Mouse (Mus musculus): ENCODE measurements around the gene Dynlt1c.
"Not testable (repeated sequence)": the region's sequence is repeated elsewhere in the genome, so short reads cannot be mapped to it uniquely, and the experiment has no call there.

Dynlt1c gene

DNA sequence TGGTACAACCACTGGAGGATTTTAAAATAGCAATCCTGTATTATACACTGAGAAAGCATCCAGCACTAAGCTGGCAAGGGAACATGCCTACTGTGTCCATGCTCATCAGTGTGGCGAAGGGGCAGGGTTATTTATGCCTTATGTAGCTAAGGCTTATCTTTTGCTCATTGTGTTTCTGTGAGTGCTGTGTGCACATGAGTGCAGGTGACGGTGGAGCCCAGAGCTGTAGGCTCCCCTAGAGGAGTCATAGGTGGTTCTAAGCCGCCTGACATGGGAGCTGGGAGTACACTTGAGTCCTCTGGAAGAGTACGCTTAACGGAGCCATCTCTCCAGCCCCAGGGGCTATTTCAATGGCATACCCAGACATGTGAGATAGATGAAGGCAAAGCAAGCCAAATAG lies 17.8 kb downstream of the Dynlt1c start:
- not testable (repeated sequence) for DNase-seq (ENCODE audit: low spot score in 2 of 2)

DNA sequence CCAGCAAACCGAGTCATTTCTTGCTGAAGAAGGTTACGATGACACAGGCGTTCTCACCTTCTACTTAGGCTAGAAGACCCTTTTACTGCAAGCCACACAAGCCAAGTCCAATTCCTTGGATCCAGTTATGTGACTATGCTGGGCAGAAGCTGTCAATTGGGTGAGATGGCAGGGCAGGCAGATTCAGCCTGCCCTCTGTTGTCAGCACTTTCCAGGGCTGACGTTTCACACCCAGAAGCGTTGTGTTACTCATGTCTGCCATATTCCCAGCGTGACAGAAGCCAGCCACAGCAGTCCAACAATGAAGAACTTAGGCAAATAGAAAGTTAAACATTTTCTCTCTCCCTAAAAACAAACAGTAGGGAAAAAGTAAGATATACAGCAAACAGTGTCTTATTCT lies 18.6 kb downstream of the Dynlt1c start:
- DNase-seq (ENCODE audit: low spot score in 2 of 2) = not testable (repeated sequence)

GRCm38 (mm10) chr17:6620730-6621451 lies 19.4 kb downstream of the Dynlt1c start:
- not testable (repeated sequence) for DNase-seq (ENCODE audit: low spot score in 2 of 2)

- not testable (repeated sequence) for DNase-seq (ENCODE audit: low spot score in 2 of 2)
Measured at GRCm38 (mm10) chr17:6621976-6622375, 20.5 kb downstream of the Dynlt1c start.

- DNase-seq (ENCODE audit: low spot score in 2 of 2) = not testable (repeated sequence)
Measured at GRCm38 (mm10) chr17:6624926-6625558, 23.6 kb downstream of the Dynlt1c start.

- DNase-seq (ENCODE audit: low spot score in 2 of 2) = peak in 1 of 2 experiments; percentile 60
Measured at GRCm38 (mm10) chr17:6630398-6630797, 28.9 kb downstream of the Dynlt1c start.

GRCm38 (mm10) chr17:6632850-6633249 lies 31.4 kb downstream of the Dynlt1c start:
- not testable (repeated sequence) for DNase-seq (ENCODE audit: low spot score in 2 of 2)

- DNase-seq (ENCODE audit: low spot score in 2 of 2) = not testable (repeated sequence)
Measured at GRCm38 (mm10) chr17:6635781-6636180, 34.3 kb downstream of the Dynlt1c start.

DNA sequence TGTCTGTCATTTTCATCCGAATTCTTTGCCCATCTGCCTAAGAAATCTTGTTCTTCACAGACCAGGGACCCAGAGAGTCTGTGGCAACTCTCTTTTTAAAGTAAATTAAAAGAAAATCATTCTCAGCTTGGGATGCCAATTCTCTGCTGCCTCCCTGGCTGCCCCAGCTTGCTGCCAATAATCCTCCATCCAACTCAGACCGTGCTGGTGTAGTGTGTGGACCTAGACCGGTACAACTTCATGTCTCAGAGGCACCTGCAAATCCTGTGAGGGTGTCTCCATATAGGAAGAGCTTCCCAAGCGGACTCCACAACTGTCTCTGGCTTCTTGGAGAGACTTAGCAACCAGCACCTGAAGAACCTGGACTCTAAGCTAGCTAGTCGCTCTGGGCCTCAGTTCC lies 35.4 kb downstream of the Dynlt1c start:
- no peak for DNase-seq (ENCODE audit: low spot score in 2 of 2)

- not testable (repeated sequence) for DNase-seq (ENCODE audit: low spot score in 2 of 2)
Measured at GRCm38 (mm10) chr17:6637434-6637833, 36.0 kb downstream of the Dynlt1c start.

GRCm38 (mm10) chr17:6638444-6638843 lies 37.0 kb downstream of the Dynlt1c start:
- not testable (repeated sequence) for DNase-seq (ENCODE audit: low spot score in 2 of 2)

DNA sequence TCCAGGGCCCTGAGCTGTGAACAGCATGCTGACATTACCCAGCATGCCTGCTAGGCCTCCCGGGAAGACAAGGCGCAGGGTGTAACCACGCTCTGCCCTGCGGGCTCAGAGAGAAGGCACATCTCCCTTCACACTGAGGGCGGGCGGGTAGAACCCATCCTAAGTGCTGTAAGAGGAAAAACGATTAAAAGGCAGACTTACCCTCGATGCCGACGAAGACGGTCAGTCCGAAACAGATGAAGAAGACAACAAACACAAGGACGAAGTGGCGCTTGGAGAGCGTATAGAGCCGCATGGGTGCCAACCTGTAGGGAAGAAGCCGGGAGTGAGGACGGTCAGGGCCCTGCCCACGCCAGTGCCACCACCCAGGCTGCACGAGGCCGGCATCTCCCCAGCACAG lies 38.0 kb downstream of the Dynlt1c start:
- not testable (repeated sequence) for DNase-seq (ENCODE audit: low spot score in 2 of 2)

- DNase-seq (ENCODE audit: low spot score in 2 of 2) = not testable (repeated sequence)
Measured at GRCm38 (mm10) chr17:6640044-6640637, 38.7 kb downstream of the Dynlt1c start.

DNA sequence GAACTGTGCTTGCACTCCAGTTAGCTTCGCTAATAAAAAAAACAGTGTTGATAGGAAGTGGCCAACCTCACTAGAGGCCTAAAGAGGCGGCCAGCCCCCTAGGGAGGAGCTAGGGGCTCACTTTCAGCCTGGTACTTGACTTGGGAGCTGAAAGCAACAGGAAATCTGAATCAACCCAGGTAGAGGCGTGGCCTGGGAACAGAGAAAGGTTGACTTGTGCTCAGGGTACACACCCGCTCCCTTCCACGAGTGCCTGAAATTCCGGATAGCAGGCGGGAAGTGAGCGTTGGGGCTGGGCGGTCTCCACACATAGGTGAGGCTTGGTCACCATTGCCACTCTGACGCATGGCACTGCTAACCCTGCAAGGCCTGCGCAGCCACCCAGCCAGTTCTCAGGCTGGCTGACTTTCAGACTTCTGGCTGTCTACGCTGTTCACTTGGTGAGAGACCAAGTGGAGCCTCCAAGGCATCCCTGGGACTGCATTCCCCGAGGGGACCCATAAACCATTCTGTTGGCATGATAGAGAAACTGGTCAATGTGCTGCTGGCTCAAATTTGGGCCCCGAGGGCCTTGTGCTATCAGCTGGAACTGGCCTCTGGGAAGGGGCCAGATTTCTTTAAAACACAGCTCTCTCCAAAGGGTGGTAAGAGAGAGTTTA lies 39.4 kb downstream of the Dynlt1c start:
- DNase-seq (ENCODE audit: low spot score in 2 of 2) = peak; percentile 59 to 62

- not testable (repeated sequence) for DNase-seq (ENCODE audit: low spot score in 2 of 2)
Measured at GRCm38 (mm10) chr17:6644210-6644609, 42.7 kb downstream of the Dynlt1c start.

GRCm38 (mm10) chr17:6644673-6645072 lies 43.2 kb downstream of the Dynlt1c start:
- DNase-seq (ENCODE audit: low spot score in 2 of 2) = not testable (repeated sequence)

DNA sequence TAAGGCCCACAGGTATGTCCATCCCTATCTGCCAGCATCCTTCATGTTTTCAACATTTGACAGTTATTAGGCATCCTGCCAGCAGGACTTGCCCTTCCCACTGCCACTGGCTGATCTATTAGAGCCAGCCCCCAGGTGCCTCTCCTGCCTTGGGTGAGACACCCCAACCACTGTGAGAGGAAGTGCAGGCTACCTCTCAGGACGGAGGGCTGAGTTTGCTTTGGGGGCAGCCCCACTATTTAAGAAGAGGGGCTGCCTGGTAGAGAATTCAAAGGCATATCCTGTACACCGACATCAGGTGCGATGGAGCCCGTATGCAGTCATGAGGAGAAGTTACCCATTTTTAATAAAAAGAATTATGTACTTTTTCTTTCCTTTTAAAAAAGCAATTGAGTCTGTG lies 44.2 kb downstream of the Dynlt1c start:
- not testable (repeated sequence) for DNase-seq (ENCODE audit: low spot score in 2 of 2)

GRCm38 (mm10) chr17:6646841-6647240 lies 45.4 kb downstream of the Dynlt1c start:
- DNase-seq (ENCODE audit: low spot score in 2 of 2) = not testable (repeated sequence)

DNA sequence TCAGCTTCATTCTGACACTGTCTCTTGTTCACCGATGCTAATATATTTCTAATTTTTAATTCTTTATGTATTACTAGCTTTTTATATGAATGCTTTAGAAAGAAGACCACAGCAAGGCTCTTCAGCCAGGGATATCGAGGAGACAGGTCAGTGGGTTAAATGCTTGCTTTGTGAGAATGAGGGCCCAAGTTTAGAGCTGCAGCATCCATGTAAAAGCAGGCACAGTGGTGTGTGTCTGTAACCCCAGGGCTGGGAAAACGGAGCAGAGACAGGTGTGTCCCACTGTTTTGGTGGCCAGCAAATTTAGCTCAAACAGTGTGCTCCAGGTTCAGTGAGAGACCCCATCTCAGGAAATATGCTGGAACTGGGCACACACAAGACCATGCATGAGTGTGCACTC lies 46.0 kb downstream of the Dynlt1c start:
- DNase-seq (ENCODE audit: low spot score in 2 of 2) = not testable (repeated sequence)

DNA sequence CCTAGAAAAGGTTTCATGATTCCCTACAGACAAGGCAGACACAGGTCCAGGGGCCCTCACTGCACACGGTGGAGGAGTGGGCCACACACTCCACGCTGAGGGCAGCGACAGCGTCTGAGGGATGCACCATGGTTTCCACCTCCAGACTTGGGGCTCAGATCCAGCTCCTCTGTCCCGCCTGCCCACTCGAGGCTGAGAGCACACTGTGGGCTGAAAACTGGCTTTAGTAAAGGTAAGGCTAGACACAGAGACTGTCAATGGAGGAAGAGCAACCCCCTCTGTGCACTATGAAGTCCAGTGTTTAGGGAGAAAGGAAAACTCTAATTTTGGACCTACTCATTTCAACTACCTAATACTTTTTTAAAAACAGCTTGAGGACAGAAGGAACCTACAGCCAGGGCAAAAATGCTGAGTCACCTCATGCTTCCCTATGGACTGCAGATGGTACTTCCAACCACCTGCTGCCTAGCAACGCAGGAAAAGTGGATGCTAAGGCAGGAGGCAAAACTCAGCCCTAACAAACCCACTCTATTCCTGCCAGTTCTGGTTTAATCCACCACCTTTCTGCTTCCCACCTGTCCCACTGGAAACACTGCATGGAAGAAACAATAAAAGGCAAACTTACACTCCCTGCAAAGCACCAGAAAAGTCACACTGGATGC lies 49.6 kb downstream of the Dynlt1c start:
- DNase-seq (ENCODE audit: low spot score in 2 of 2) = not testable (repeated sequence)

GRCm38 (mm10) chr17:6653341-6653946 lies 52.0 kb downstream of the Dynlt1c start:
- DNase-seq (ENCODE audit: low spot score in 2 of 2) = not testable (repeated sequence)
